Mouse (Mus musculus): ENCODE results near the gene Olfr516.

Gene Olfr516

GRCm38 (mm10) chr7:108850429-108850828 is at the start of gene Olfr516:
Gene Olfr516, minus strand, starts transcription at chr7:108850529.
- no peak for DNase-seq (ENCODE audit: low spot score)

GRCm38 (mm10) chr7:108894320-108894719 is 44.0 kb upstream of the Olfr516 start, which contains the start of gene Olfr519:
Gene Olfr519, minus strand, starts transcription at chr7:108894420.
- no peak for DNase-seq (ENCODE audit: low spot score)

GRCm38 (mm10) chr7:108884906-108885305 is 34.6 kb upstream of the Olfr516 start, which contains the start of gene Olfr518:
Gene Olfr518, minus strand, starts transcription at chr7:108885006.
- no peak for DNase-seq (ENCODE audit: low spot score)

- DNase-seq (ENCODE audit: low spot score), result no peak
Observed at GRCm38 (mm10) chr7:108872279-108872678, 21.9 kb upstream of the Olfr516 start, which contains the start of gene Olfr517. Gene Olfr517, minus strand, starts transcription at chr7:108872379.

- no peak for DNase-seq (ENCODE audit: low spot score)
Observed at GRCm38 (mm10) chr7:108825897-108826296, 24.4 kb downstream of the Olfr516 start, which contains the start of gene Olfr514. Gene Olfr514, minus strand, starts transcription at chr7:108825997.

DNA sequence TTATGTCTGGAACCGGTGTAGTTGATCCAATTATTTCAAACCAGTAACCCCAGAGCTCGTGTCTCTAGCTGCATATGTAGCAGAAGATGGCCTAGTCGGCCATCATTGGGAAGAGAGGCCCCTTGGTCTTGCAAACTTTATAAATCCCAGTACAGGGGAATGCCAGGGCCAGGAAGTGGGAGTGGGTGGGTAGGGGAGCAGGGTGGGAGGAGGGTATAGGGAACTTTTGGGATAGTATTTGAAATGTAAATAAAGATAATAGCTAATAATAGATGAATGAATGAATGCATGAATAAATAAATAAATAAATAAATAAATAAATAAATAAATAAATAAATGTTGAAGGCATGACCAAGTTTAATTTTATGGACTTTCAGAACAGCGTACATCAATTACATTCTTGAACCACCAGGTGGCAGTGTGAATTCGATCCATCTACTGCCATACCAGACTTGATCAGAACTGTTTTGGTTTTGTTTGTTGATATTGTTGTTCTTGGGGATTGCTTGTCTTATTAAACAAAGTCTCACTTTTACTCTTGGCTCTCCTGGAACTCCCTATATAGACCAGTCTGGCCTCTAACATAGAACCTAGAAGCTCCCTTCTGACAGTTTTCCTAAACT is 35.6 kb downstream of the Olfr516 start:
- DNase-seq (ENCODE audit: low spot score), result peak; percentile 6

DNA sequence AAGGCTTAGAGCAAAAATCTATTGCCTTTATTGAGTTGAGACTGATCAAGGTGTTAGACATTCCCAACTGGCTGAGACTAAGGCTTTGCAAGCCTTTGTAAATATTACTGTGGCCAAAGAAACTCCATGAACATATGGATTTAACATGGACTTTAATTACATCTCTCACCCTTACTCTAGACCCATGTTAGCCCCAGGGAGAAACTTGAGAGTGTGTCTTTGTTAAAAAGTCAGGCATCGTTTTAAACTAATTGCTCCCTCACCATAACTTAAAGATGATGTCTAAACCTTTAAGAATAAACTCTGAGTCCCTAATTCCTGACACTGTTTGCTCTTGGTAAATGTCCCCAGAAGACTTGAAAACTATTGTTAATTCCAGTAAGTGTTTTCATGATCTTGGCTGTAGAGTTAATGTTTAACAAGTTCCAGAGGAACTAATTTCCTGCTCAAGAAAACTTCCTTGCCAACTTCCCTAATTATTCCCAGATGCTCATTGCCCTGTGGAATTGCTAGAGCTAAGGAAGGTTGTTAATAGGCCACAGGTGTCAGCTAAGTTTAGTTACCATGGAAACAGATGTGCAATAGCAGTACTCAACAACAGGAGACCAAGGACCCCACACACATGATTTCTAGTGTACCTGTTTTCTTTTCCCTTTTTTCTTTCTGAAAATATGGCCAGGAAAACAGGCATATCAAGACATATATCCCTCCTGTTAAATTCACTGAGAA is 53.0 kb downstream of the Olfr516 start:
- DNase-seq (ENCODE audit: low spot score), result no peak

All from urinary bladder, postnatal 25 days (tissue).